Mouse (Mus musculus): ENCODE measurements around the gene Bcl6b.

- TF ChIP-seq CTCF (IDR thresholded peaks at IDR 0.05; ENCODE audit: extremely low read depth, insufficient read depth, insufficient read length, insufficient replicate concordance) (peak; percentile 2; the same call in 1 of the 2 replicates), POLR2A (IDR thresholded peaks at IDR 0.05; ENCODE audit: low read depth, low read length) (no peak)
Measured at GRCm38 (mm10) chr11:70177647-70178046, 52.0 kb downstream of the Bcl6b start.

Data from spleen, adult 2 months (tissue).